9 mouse cellular contexts compared by ENCODE assay signal in the genomic region with DNA sequence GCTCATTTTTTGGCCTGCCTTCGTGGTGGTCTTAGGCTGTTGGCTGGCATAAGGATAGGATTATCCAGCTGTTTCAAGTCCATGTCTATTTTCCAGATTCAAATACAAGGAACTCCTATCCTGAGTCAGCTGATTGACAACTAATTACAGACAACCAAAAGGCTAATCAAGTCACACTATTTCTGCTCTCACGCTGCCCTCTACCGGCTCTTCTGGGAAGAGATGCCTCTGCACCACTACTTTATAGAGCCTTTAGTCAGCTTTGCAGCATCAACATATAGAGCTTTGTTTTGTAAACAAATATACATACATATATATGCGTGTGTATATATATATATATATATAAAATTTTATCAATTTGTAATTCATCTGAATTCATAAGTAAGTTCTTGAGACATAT.
DNase-seq lines count a peak whose midpoint lies in the region; ATAC-seq lines count a peak whose summit lies in the region.
"Had no signal": no experiment of that assay in that cellular context is flagged by ENCODE, and none has a peak within 500 bp of the region (broad histone marks: within the 10 kb centered on the region; RNA-seq: fewer than 3 reads in every experiment).

No protein-coding gene starts in this region.

- no peaks in the 10 kb centered on the region for H3K27me3 ChIP-seq in forebrain, embryonic 15.5 days
- H3K27me3 ChIP-seq: liver, embryonic 15.5 days had no signal

- intact Hi-C loops in left cerebral cortex, postnatal 4 days (cut with DNase I): no loop called here

- H3K4me1 ChIP-seq in forebrain, embryonic 15.5 days: no peaks in the 10 kb centered on the region
- H3K4me1 ChIP-seq: liver, embryonic 15.5 days had no signal

- H3K9ac ChIP-seq in forebrain, embryonic 15.5 days (replicated peaks): no peak overlapping the region
- H3K9ac ChIP-seq: liver, embryonic 15.5 days had no signal

- H3K27ac ChIP-seq in forebrain, embryonic 15.5 days (replicated peaks): no peak overlapping the region
- H3K27ac ChIP-seq: liver, embryonic 15.5 days had no signal

- H3K9me3 ChIP-seq in forebrain, embryonic 15.5 days: no peaks in the 10 kb centered on the region
- H3K9me3 ChIP-seq: liver, embryonic 15.5 days had no signal

- H3K4me3 ChIP-seq in forebrain, embryonic 15.5 days: no peak overlapping the region
- H3K4me3 ChIP-seq: erythroblast, embryonic 14.5 days; liver, embryonic 15.5 days had no signal

- 19% methylated on average over 4 of the region's 4 CpGs for WGBS in forebrain, embryonic 15.5 days

- peak; percentile 33; the same call in 1 of the 2 replicates for ATAC-seq in forebrain, embryonic 15.5 days (replicated peaks)

- peak; percentile 40 for DNase-seq in left cerebral cortex, postnatal 4 days
- no peak for DNase-seq in left cerebral cortex, adult 9 months (ENCODE audit: low spot score in 2 of 2)
- DNase-seq in ES-CJ7 (ENCODE audit: low read depth, low spot score): peak; percentile 39
- peak; percentile 45 for DNase-seq in adrenal gland, postnatal 10 days
- peak; percentile 46 for DNase-seq in lung, postnatal 10 days
- DNase-seq in testis, postnatal 14 days (ENCODE audit: low spot score): no peak

- no peaks in the 10 kb centered on the region for H3K36me3 ChIP-seq in forebrain, embryonic 15.5 days
- H3K36me3 ChIP-seq: liver, embryonic 15.5 days had no signal

- no peak overlapping the region for H3K4me2 ChIP-seq in forebrain, embryonic 15.5 days (replicated peaks)
- H3K4me2 ChIP-seq: liver, embryonic 15.5 days had no signal

Comparison
In these comparisons a context has a peak if more than half of its experiments do, and no peak if none do; other contexts are left out.
1. DNase-seq: peak in left cerebral cortex, postnatal 4 days (single experiment), ES-CJ7 (single experiment), adrenal gland, postnatal 10 days (single experiment) and lung, postnatal 10 days (single experiment); none in left cerebral cortex, adult 9 months (0 of 2) and testis, postnatal 14 days (single experiment).